Mouse (Mus musculus) mature B cell (primary cell): Measurements from ENCODE around the gene Thsd7a.

Experiments
- in situ Hi-C: fragments of 300-500 bp; cut with MboI; formaldehyde crosslinking; loops from 2 replicates; pipeline ENCODE4 v1.14.3; 2019

The Thsd7a gene

DNA sequence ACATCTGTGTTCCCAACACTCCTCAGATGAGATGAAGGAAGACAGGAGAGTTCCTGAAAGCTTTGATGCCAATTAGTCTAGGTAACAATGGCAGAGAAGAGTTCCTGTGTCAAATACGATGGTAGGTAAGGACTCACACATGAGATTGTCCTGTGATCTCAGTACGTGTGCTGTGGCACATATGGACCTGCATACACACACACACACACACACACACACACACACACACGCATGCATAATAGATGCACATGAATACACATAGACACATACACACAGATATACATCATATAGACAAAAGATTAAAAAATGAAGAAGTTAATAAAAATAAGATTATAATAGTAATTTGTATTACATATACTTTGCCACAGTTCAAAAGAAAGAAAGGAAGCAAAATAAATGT lies 56.0 kb downstream of the Thsd7a start:
- in situ Hi-C loops: no loop called here

DNA sequence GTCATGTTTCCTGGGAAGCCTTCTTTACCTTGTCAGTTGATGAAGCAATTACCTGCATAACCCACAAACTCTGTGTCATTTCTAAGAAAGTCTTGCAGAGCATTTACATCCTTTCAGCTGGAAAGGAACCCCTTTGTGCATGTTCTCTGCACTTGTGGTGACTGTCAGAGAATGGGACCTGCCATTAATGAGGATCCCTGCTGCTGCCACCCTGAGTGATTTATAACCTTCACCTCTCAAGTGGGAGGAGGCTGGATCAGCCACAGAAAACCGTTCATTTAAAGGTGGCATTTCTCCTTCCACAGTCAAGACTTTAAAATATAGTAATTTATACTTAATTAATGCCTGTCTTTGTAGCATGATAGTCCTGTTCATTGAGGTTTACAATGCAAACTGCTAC lies 99.6 kb downstream of the Thsd7a start:
- in situ Hi-C loops: no loop called here

DNA sequence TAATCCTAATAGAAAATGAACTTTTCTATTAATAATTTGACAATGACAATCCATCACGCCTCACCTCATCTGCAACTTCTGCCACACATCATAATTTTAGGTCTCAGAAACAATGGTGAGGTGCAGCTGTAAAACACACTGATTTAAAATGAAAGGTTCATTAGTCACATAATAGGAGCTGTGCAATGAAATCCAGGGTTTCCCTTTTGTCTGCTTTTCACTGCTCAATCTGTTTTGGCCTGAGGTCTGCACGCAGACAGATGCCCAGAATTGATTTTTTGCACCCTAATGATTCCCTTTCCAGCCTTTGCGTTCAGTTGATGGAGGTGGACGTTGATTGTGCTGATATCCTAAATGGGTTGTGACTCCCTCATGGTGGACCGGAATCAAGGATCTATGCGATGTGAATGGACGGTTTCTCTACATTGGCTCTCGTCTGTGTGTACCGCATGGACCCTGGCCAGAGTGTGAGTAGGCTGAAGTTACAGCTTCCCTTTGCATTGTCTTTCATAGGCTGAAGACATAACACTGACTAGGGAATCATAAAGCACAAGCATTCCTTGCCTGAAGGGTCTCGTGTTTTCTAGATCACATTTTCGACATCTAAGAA lies 120.5 kb downstream of the Thsd7a start:
- in situ Hi-C loops: no loop called here

GRCm38 (mm10) chr6:12606638-12607246 lies 142.5 kb downstream of the Thsd7a start:
- in situ Hi-C loops: no loop called here

DNA sequence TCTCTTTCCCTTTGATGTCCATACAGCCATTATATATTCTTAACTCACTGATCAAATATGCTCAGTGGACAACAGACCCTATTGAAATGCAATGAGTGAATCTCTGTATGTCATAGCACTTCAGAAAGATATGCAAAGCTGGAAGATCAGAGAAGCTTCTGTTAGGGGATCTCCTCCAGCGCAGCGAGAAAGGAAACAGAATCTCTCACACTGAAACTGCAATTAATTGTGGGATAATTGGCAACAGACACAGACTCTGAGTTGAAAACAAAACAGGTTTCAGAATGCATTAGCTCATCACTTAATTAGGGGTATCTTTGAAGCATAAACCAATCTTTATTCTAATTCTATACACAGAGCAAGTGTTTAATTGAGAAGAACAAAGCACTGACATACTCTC lies 146.3 kb downstream of the Thsd7a start:
- in situ Hi-C loops: no loop called here

- in situ Hi-C loops: no loop called here
Observed at GRCm38 (mm10) chr6:12602161-12602560, 147.0 kb downstream of the Thsd7a start.

DNA sequence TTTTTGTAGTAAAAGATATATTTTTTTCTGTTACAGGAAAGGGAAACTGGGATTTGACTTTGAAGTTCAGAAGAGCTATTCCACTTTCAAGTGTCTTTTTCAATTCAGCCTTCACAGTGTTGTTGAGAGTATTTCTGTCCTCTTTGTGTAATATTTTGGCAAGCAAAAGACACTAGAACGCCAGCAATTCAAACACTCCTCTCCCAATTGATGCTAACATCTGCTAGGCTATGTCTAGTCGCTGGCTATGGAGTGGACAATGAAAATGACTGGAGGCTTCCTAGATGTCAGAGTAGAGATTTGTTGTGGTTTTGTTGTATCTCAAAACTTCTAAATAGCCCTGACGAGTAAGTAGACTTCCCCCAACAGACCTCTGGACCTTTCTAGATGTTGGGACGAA lies 164.8 kb downstream of the Thsd7a start:
- in situ Hi-C loops: no loop called here

GRCm38 (mm10) chr6:12581143-12581542 lies 168.1 kb downstream of the Thsd7a start:
- in situ Hi-C loops: no loop called here

- in situ Hi-C loops: no loop called here
Observed at GRCm38 (mm10) chr6:12575619-12576216, 173.5 kb downstream of the Thsd7a start.

- in situ Hi-C loops: no loop called here
Observed at GRCm38 (mm10) chr6:12572202-12572601, 177.0 kb downstream of the Thsd7a start.

- in situ Hi-C loops: no loop called here
Observed at GRCm38 (mm10) chr6:12565136-12565535, 184.1 kb downstream of the Thsd7a start.

DNA sequence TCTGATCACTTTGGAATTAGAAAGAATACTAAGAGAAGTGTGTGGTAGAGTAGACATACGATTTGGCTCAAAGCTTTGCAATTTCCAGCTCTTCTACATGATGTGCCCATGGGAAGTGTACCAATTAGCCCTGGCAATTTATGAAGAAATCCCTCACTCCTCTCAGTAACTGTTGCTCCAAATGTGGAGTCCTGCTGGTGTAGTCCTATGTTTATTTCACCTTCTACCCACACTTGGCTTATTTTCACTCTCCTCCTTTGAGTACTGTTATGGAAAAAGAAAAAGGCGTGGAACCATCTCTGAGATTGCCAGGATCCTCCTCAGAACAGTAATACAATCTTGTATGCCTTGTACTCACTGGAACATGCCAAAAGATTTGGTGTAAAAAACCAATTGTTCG lies 186.9 kb downstream of the Thsd7a start:
- in situ Hi-C loops: no loop called here

DNA sequence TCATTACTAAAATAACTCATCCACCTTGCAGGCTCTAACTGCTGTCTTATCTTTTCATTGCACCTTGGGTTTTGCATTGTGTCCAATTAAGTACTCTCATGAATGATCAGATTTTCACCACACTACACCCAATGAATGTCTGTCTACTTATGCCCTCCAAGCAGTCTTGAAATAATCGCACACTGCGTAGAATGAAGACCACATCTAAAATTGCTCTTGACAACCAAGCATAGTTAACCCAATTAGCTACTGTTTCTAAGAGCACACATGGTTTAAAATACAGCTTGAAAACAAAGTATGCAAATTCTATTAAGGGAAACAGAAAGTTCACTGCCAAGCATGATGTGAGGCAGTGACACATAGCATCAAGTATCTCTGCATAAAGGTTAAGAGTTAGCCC lies 188.7 kb downstream of the Thsd7a start:
- in situ Hi-C loops: no loop called here

- in situ Hi-C loops: no loop called here
Observed at GRCm38 (mm10) chr6:12555114-12556099, 193.8 kb downstream of the Thsd7a start.

DNA sequence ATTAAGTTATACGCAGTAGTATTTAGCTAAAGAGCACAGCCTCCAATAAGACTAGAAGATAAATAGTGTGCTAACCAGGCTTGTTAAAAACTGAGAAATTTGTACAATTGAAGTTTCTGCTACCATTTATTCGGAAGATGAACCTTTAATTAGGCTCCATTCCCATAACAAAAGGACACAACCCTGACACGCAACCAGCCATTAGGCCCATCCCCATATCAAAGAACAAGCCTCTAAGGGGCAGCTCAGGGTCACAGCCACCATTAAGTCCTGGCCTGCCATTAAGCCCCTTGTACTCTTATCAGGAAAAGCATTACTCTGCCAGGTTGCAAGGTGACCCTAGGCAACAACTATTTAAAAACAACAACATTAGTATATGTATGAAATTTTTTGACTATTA lies 198.0 kb downstream of the Thsd7a start:
- in situ Hi-C loops: no loop called here

- in situ Hi-C loops: no loop called here
Observed at GRCm38 (mm10) chr6:12550054-12550655, 199.1 kb downstream of the Thsd7a start.

DNA sequence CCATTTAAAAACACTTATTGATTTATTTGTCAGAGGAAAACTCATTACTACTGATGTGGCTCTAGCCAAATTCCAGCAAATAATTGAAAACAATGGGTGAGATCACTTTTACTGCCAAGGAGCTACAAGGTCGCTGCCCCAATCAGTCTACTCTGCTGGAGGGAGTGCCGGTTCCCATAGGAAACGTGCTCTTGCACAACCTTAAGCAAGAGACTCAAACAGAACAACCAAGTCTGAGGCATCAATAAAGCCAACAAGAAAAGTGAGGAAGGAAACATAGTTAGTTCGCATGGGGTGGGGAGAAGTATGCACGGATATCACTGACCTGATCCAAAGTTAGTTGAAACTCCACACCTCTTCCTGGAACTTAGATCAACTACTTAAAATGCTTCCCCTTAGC lies 205.1 kb downstream of the Thsd7a start:
- in situ Hi-C loops: no loop called here

DNA sequence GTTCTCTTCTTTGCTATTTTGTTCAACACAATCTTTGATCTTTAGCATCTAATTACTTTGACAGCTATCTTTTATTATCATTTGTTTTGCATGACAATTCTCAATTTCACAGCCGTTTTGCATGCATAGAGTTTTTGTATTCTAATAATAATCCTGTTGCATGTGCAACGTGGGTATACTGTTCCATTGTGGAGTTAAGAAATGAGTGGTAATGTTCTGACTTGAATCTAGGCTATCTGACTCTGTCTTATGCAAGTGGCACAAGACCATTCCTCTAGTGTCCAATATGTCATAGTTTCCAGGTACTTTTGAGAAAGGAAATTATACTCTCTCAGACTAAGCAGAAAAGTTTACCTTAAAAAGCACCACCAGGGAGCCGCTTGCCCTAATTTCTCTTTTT lies 206.7 kb downstream of the Thsd7a start:
- in situ Hi-C loops: no loop called here

GRCm38 (mm10) chr6:12519121-12519520 lies 230.1 kb downstream of the Thsd7a start:
- in situ Hi-C loops: no loop called here

GRCm38 (mm10) chr6:12518283-12518903 lies 230.8 kb downstream of the Thsd7a start:
- in situ Hi-C loops: no loop called here

GRCm38 (mm10) chr6:12517726-12518125 lies 231.5 kb downstream of the Thsd7a start:
- in situ Hi-C loops: no loop called here

DNA sequence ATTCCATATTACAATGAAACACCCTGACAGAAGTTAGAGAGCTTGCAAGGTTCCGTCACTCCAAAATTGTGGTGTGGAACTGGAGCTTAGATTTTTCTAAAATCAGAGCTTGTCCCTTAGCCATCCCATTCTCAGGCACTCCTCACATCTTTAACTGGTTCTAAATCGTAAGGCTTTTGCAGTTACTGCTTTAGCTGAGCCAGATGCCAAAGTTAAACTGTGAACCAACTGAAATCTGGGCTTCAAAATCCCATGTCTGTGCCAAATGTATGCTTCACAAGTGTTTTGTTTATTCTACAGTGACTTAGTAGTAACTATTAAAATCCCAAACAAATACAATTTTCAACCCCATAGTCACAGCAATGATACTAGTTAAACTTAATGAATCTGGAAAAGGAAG lies 242.3 kb downstream of the Thsd7a start:
- in situ Hi-C loops: no loop called here
